In the genomic region with DNA sequence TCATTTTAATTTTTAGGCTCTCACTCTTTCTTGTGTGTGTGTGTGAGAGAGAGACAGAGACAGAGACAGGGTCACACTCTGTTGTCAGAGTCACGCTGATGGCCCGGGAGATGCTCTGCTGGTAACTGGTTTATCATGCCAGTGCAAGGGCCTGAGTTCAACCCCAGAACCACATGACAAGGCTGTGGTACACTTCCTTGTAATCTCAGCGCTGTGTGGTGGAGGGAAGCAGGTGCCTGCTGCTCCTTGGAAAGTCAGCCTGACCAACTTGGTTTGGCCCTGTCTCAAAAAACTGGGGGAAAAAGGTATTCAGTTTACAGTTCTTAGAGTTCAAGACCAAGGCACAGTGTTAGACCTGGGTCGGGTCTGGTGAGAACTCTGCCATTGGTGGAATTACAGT, we compare ENCODE assay signal across 9 mouse cellular contexts.
"Had no signal": no experiment of that assay in that cellular context is flagged by ENCODE, and none has a peak within 500 bp of the region (broad histone marks: within the 10 kb centered on the region; RNA-seq: fewer than 3 reads in every experiment).

No protein-coding gene starts in this region.

- ATAC-seq: midbrain, embryonic 13.5 days had no signal

- DNase-seq: kidney, adult 11 months; kidney, postnatal 14 days; lung, adult 2 months; lung, postnatal 14 days; right cerebral cortex, adult 18-20 months; right cerebral cortex, postnatal 25 days; thymus, adult 2 months; thymus, postnatal 4 days had no signal
